Mouse (Mus musculus): ENCODE results near the gene Wdr53.

GRCm38 (mm10) chr16:32291821-32292220, 44.8 kb downstream of the Wdr53 start:
- no peak for TF ChIP-seq CTCF (IDR thresholded peaks at IDR 0.05; ENCODE audit: low read depth)
- TF ChIP-seq EP300 (optimal IDR thresholded peaks at IDR 0.05): no peak
